8 mouse cellular contexts compared by ENCODE assay signal in genomic region chr19:5490313-5490897, GRCm38 (mm10). TPM values are rescaled to one million over a fixed set of nuclear protein-coding genes. Genes with fewer than 3 reads are reported as not detected.
A peak's percentile ranks its signal among the peaks of the same experiment; 100 is the strongest.
DNase-seq lines count a peak whose midpoint lies in the region; ATAC-seq and TF ChIP-seq lines count a peak whose summit lies in the region.

Gene Cfl1 (plus strand): TSS chr19:5490455.

- H3K9ac ChIP-seq in ES-E14 (ENCODE audit: insufficient read depth, low read depth, low read length, poor library complexity, severe bottlenecking): peak within 1 kb of the TSS; percentile 99
- H3K9ac ChIP-seq in forebrain, embryonic 16.5 days (replicated peaks; ENCODE audit: low read depth, low read length): peak within 1 kb of the TSS; percentile 98
- H3K9ac ChIP-seq in lung, embryonic 14.5 days: peak within 1 kb of the TSS; percentile 94

- WGBS in forebrain, embryonic 16.5 days: under 1% methylated on average over 59 of the region's 62 CpGs
- under 1% methylated on average over 61 of the region's 62 CpGs for WGBS in lung, embryonic 14.5 days
- under 1% methylated on average over 62 of the region's 62 CpGs for WGBS in olfactory bulb, adult 2 months
- under 1% methylated on average over 62 of the region's 62 CpGs for WGBS in thymus, adult 2 months

- H3K4me2 ChIP-seq in forebrain, embryonic 16.5 days (ENCODE audit: low read length): peak within 1 kb of the TSS; percentile 87
- peak within 1 kb of the TSS; percentile 87 for H3K4me2 ChIP-seq in lung, embryonic 14.5 days

- H3K27ac ChIP-seq in ES-E14 (ENCODE audit: insufficient read depth, low read depth, low read length, poor library complexity, severe bottlenecking): peak within 1 kb of the TSS; percentile 97
- peak within 1 kb of the TSS; percentile 99 for H3K27ac ChIP-seq in forebrain, embryonic 16.5 days (ENCODE audit: low read length)
- H3K27ac ChIP-seq in layer of hippocampus, adult 2 months: peak within 1 kb of the TSS; percentile 95
- H3K27ac ChIP-seq in lung, embryonic 14.5 days (ENCODE audit: low read depth): peak within 1 kb of the TSS; percentile 97
- peak within 1 kb of the TSS; percentile 100 for H3K27ac ChIP-seq in olfactory bulb, adult 2 months (ENCODE audit: insufficient read depth, low read depth, low read length)
- peak within 1 kb of the TSS; percentile 90 for H3K27ac ChIP-seq in thymus, adult 2 months (ENCODE audit: control insufficient read depth, insufficient read depth, low read length)

- H3K4me1 ChIP-seq in ES-E14 (ENCODE audit: control insufficient read depth in 2 of 2, insufficient read depth in 2 of 2, low read length in 2 of 2, poor library complexity in 1 of 2): peaks cover 4 to 18% of the 10 kb centered on the region in 2 experiments; a peak in 3 of 4 replicates
- peaks cover 37% of the 10 kb centered on the region for H3K4me1 ChIP-seq in forebrain, embryonic 16.5 days (replicated peaks; ENCODE audit: control insufficient read depth, insufficient read depth, low read length)
- peaks cover 8% of the 10 kb centered on the region; the same call in 1 of the 2 replicates for H3K4me1 ChIP-seq in lung, embryonic 14.5 days (ENCODE audit: insufficient read depth)
- H3K4me1 ChIP-seq in olfactory bulb, adult 2 months (ENCODE audit: control insufficient read depth, insufficient read depth, low read length): peaks cover 29% of the 10 kb centered on the region
- H3K4me1 ChIP-seq in thymus, adult 2 months (replicated peaks; ENCODE audit: control insufficient read depth, insufficient read depth, low read length): peaks cover 20% of the 10 kb centered on the region

- H3K27me3 ChIP-seq in forebrain, embryonic 16.5 days (replicated peaks; ENCODE audit: control insufficient read depth, insufficient read depth, low read length): no peaks in the 10 kb centered on the region
- no peaks in the 10 kb centered on the region for H3K27me3 ChIP-seq in lung, embryonic 14.5 days (ENCODE audit: insufficient read depth, low read length)
- H3K27me3 ChIP-seq in thymus, adult 2 months (ENCODE audit: control insufficient read depth, insufficient read depth, low read length): no peaks in the 10 kb centered on the region

- TF ChIP-seq CTCF in layer of hippocampus, adult 2 months (conservative IDR thresholded peaks at IDR 0.05): no peak
- TF ChIP-seq CTCF in lung, embryonic 14.5 days (IDR thresholded peaks at IDR 0.05; ENCODE audit: low read depth): 0 out of 2 replicates have a peak, but pooled peaks have one; percentile 3
- 0 out of 2 replicates have a peak, but pooled peaks have one; percentile 6 for TF ChIP-seq CTCF in olfactory bulb, adult 2 months (IDR thresholded peaks at IDR 0.05; ENCODE audit: insufficient read depth, low read depth, low read length)
- peak; percentile 53; the same call in 1 of the 2 replicates for TF ChIP-seq CTCF in thymus, adult 2 months (IDR thresholded peaks at IDR 0.05; ENCODE audit: borderline replicate concordance, control insufficient read depth, extremely low read depth, insufficient read depth, low read length, poor library complexity)

- peak; percentile 99 for TF ChIP-seq POLR2A in olfactory bulb, adult 2 months (IDR thresholded peaks at IDR 0.05; ENCODE audit: insufficient read depth, low read depth, low read length)
- peak; percentile 99 for TF ChIP-seq POLR2A in thymus, adult 2 months (IDR thresholded peaks at IDR 0.05; ENCODE audit: control insufficient read depth, extremely low read depth, insufficient read depth, low read length, poor library complexity)

- peak within 1 kb of the TSS; percentile 89 to 95 for H3K4me3 ChIP-seq in ES-E14 (ENCODE audit: insufficient read depth in 1 of 2, low read depth in 1 of 2, low read length in 2 of 2, poor library complexity in 1 of 2, severe bottlenecking in 1 of 2)
- peak within 1 kb of the TSS; percentile 100 for H3K4me3 ChIP-seq in forebrain, embryonic 16.5 days (replicated peaks; ENCODE audit: low read length)
- peak within 1 kb of the TSS; percentile 100 for H3K4me3 ChIP-seq in layer of hippocampus, adult 2 months
- peak within 1 kb of the TSS; percentile 99 for H3K4me3 ChIP-seq in lung, embryonic 14.5 days (ENCODE audit: low read depth, low read length)
- H3K4me3 ChIP-seq in olfactory bulb, adult 2 months (ENCODE audit: insufficient read depth, low read depth, low read length): peak within 1 kb of the TSS; percentile 83
- peak within 1 kb of the TSS; percentile 97 for H3K4me3 ChIP-seq in thymus, adult 2 months (ENCODE audit: control insufficient read depth, insufficient read depth, low read length)

- DNase-seq in ES-E14 (ENCODE audit: low read depth, low spot score): peak; percentile 87
- DNase-seq in cerebellum, adult 11-12 months: peak; percentile 94
- DNase-seq in heart, postnatal 36 days: peak; percentile 92
- peak; percentile 95 for DNase-seq in layer of hippocampus, adult 2 months (ENCODE audit: low spot score in 2 of 2)
- peak; percentile 98 for DNase-seq in lung, embryonic 14.5 days
- DNase-seq in thymus, adult 2 months: peak; percentile 97

- peak; percentile 78 for ATAC-seq in forebrain, embryonic 16.5 days
- peak; percentile 44 for ATAC-seq in lung, embryonic 14.5 days (ENCODE audit: insufficient read depth)

- H3K9me3 ChIP-seq in ES-E14 (ENCODE audit: control insufficient read depth, insufficient read depth, low read depth, low read length): no peaks in the 10 kb centered on the region
- H3K9me3 ChIP-seq in forebrain, embryonic 16.5 days (ENCODE audit: control insufficient read depth, low read length): no peaks in the 10 kb centered on the region
- no peaks in the 10 kb centered on the region for H3K9me3 ChIP-seq in lung, embryonic 14.5 days (ENCODE audit: low read depth, low read length)

- in situ Hi-C loops in ES-E14 (cut with MboI; ENCODE audit: low sequenced_read_pairs in 2 of 2, unreplicated experiment in 2 of 2): no loop called here

- peaks cover 34% of the 10 kb centered on the region for H3K36me3 ChIP-seq in ES-E14 (ENCODE audit: control insufficient read depth, insufficient read depth, low read length, poor library complexity, severe bottlenecking)
- H3K36me3 ChIP-seq in forebrain, embryonic 16.5 days (ENCODE audit: control insufficient read depth, insufficient read depth): peaks cover 14% of the 10 kb centered on the region
- H3K36me3 ChIP-seq in lung, embryonic 14.5 days (ENCODE audit: insufficient read depth): peaks cover 44% of the 10 kb centered on the region
- peaks cover 27% of the 10 kb centered on the region for H3K36me3 ChIP-seq in thymus, adult 2 months (ENCODE audit: control insufficient read depth, insufficient read depth, low read length)

- intact Hi-C loops in heart, postnatal 36 days (cut with DNase I): loop anchor here (2.0 kb wide), 1 partner anchor 20 kb away; the partner anchor contains the start of gene Snx32

TF ChIP-seq in ES-E14, 5 proteins besides CTCF, POLR2A, EP300 and RAD21:
- TF ChIP-seq MAFK (IDR thresholded peaks at IDR 0.05; ENCODE audit: insufficient read depth, low read depth, low read length) (no peak), ZNF384 (IDR thresholded peaks at IDR 0.05; ENCODE audit: low read depth, low read length) (no peak), HCFC1 (IDR thresholded peaks at IDR 0.05; ENCODE audit: borderline replicate concordance, insufficient read depth, low read length) (peak; percentile 90), ZC3H11A (IDR thresholded peaks at IDR 0.05; ENCODE audit: borderline replicate concordance, low read depth, low read length) (no peak)

RNA-seq across cellular contexts. Expression of gene Cfl1, which starts in this region (rescaled TPM):
- total RNA-seq in ES-E14 (2012; rRNA removed): 775 and 955 TPM in 2 replicates
- polyA plus RNA-seq in forebrain, embryonic 16.5 days (2015; fragmentation: Nextera tagmentation; extraction: Ambion mirVana): 3,630 and 3,701 TPM in 2 replicates
- total RNA-seq in heart, postnatal 36 days (2021): 100 to 1,000 TPM; 174 to 188 TPM
- total RNA-seq in layer of hippocampus, adult 2 months (2021): 1,000 to 10,000 TPM; 1,280 to 1,287 TPM
- 3,236 and 3,318 TPM in 2 replicates for polyA plus RNA-seq in lung, embryonic 14.5 days (2014; fragmentation: Nextera tagmentation; extraction: Ambion mirVana)
- 1,186 and 1,283 TPM in 2 replicates for polyA plus RNA-seq in olfactory bulb, adult 2 months (2012; ENCODE audit: insufficient read depth, insufficient read length, low replicate concordance, missing spikeins)
- 1,557 and 1,580 TPM in 2 replicates for polyA plus RNA-seq in thymus, adult 2 months (2012; rRNA removed)

Comparison
In these comparisons a context has a peak if more than half of its experiments do, and no peak if none do; other contexts are left out.
1. Peak in every context shown above with its lines: DNase-seq, ATAC-seq, H3K4me3 ChIP-seq and H3K27ac ChIP-seq.